In genomic region chr19:57894191-57894590, GRCm38 (mm10) we compare ENCODE assay signal across 21 mouse cellular contexts.
DNase-seq lines count a peak whose midpoint lies in the region; ATAC-seq lines count a peak whose summit lies in the region.
"Had no signal": no experiment of that assay in that cellular context is flagged by ENCODE, and none has a peak within 500 bp of the region (broad histone marks: within the 10 kb centered on the region; RNA-seq: fewer than 3 reads in every experiment).

No protein-coding gene starts in this region.

- H3K9me3 ChIP-seq in liver, embryonic 11.5 days (ENCODE audit: control insufficient read depth, low read length), result no peaks in the 10 kb centered on the region
- H3K9me3 ChIP-seq: embryonic facial prominence, embryonic 10.5 days; hindbrain, embryonic 15.5 days; lung, embryonic 15.5 days; midbrain, embryonic 10.5 days; neural tube, embryonic 15.5 days had no signal

- H3K27ac ChIP-seq in liver, embryonic 11.5 days (ENCODE audit: low read depth, low read length), result no peak overlapping the region
- H3K27ac ChIP-seq: embryonic facial prominence, embryonic 10.5 days; hindbrain, embryonic 15.5 days; lung, embryonic 15.5 days; midbrain, embryonic 10.5 days; neural tube, embryonic 15.5 days had no signal

- DNase-seq in liver, embryonic 11.5 days (ENCODE audit: low spot score), result no peak
- DNase-seq in liver, result no peak
- DNase-seq in MEL-GATA-1-ER (ENCODE audit: extremely low read depth, low read depth), result peak; percentile 97
- DNase-seq in c-Kit-positive CD71-positive TER-119-positive erythroid progenitor cells, embryonic 14.5 days (ENCODE audit: low spot score), result peak; percentile 76
- DNase-seq in layer of hippocampus, adult 8-10 months (ENCODE audit: low spot score in 2 of 2), result no peak
- no peak for DNase-seq in ovary, adult 18-20 months (ENCODE audit: low spot score)
- DNase-seq: adrenal gland, adult 2 months; cerebellum, postnatal 14 days; heart, adult 18-20 months; heart, postnatal 14 days; kidney, adult 8-10 months; retina, postnatal 1 day had no signal

- 35% methylated on average over 1 of the region's 1 CpGs for WGBS in liver, embryonic 11.5 days

- no peak overlapping the region for H3K4me3 ChIP-seq in liver, embryonic 11.5 days (ENCODE audit: low read depth, low read length)
- H3K4me3 ChIP-seq: embryonic facial prominence, embryonic 10.5 days; hindbrain, embryonic 15.5 days; lung, embryonic 15.5 days; midbrain, embryonic 10.5 days; neural tube, embryonic 15.5 days had no signal

- no peak overlapping the region for H3K4me2 ChIP-seq in liver, embryonic 11.5 days
- H3K4me2 ChIP-seq: hindbrain, embryonic 15.5 days; lung, embryonic 15.5 days; neural tube, embryonic 15.5 days had no signal

- no peaks in the 10 kb centered on the region for H3K27me3 ChIP-seq in liver, embryonic 11.5 days (replicated peaks; ENCODE audit: control insufficient read depth, insufficient read depth, low read length)
- H3K27me3 ChIP-seq: hindbrain, embryonic 15.5 days; lung, embryonic 15.5 days; neural tube, embryonic 15.5 days; Patski had no signal

- no peaks in the 10 kb centered on the region for H3K4me1 ChIP-seq in liver, embryonic 11.5 days (replicated peaks; ENCODE audit: control insufficient read depth, insufficient read depth, low read length)
- H3K4me1 ChIP-seq: hindbrain, embryonic 15.5 days had no signal

- ATAC-seq in liver, embryonic 11.5 days (replicated peaks; ENCODE audit: low FRiP score), result peak; percentile 90
- ATAC-seq in megakaryocyte-erythroid progenitor cell, adult 5-6 weeks (replicated peaks; ENCODE audit: low FRiP score, low TSS enrichment, poor library complexity, severe bottlenecking), result peak; percentile 98
- ATAC-seq in erythroblast, adult 5-6 weeks (replicated peaks; ENCODE audit: low FRiP score, poor library complexity, severe bottlenecking), result no peak
- ATAC-seq: forebrain, embryonic 16.5 days; Patski had no signal

- no peak overlapping the region for H3K9ac ChIP-seq in liver, embryonic 11.5 days (ENCODE audit: low read depth, low read length)
- H3K9ac ChIP-seq: hindbrain, embryonic 15.5 days; lung, embryonic 15.5 days; neural tube, embryonic 15.5 days had no signal

- no peaks in the 10 kb centered on the region for H3K36me3 ChIP-seq in liver, embryonic 11.5 days (ENCODE audit: control insufficient read depth, insufficient read depth, low read length)
- H3K36me3 ChIP-seq: embryonic facial prominence, embryonic 10.5 days; hindbrain, embryonic 15.5 days; lung, embryonic 15.5 days; midbrain, embryonic 10.5 days; neural tube, embryonic 15.5 days had no signal

Comparison
In these comparisons a context has a peak if more than half of its experiments do, and no peak if none do; other contexts are left out.
1. DNase-seq: peak in MEL-GATA-1-ER (single experiment) and c-Kit-positive CD71-positive TER-119-positive erythroid progenitor cells, embryonic 14.5 days (single experiment); none in liver, embryonic 11.5 days (single experiment), liver (single experiment), layer of hippocampus, adult 8-10 months (0 of 2) and ovary, adult 18-20 months (single experiment).